Mouse (Mus musculus) bone marrow, adult 2 months (tissue): Measurements from ENCODE around the gene Cabcoco1.

Experiments
- CTCF ChIP-seq: fragments of 200-500 bp; IDR thresholded peaks from 2 replicates; pipeline ENCODE4 v1.5.1; 2011; ENCODE audit warnings: low read length, control low read depth; ENCODE audit not compliant: control insufficient read depth, insufficient read depth
- POLR2A ChIP-seq: fragments of 200-500 bp; IDR thresholded peaks from 2 replicates; pipeline ENCODE4 v1.6.1; 2011; ENCODE audit warnings: low read depth, mild to moderate bottlenecking, control low read depth, low read length, borderline replicate concordance; ENCODE audit not compliant: control insufficient read depth

DNA sequence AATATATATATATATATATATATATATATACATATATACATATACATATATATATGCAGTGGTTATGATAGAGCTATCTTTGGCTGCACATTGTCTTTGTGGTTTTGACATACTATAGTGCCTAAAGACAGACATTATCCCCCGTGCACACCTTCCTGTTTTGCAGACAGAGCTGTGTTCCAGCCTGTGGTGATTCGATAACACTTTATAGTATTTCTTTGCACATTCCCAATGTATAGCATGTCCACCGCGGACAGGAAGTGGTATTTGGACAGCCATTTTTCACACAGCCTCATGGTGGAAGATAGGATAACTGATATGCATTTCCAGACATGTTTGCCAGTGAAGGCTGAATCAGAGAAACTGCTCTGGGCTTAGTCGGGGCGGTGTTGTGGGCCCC lies 110.3 kb downstream of the Cabcoco1 start:
- no peak for TF ChIP-seq CTCF
- no peak for TF ChIP-seq POLR2A
